Mouse (Mus musculus) midbrain, embryonic 10.5 days (tissue): Measurements from ENCODE around the gene Eva1b. TPM values are rescaled to one million over a fixed set of nuclear protein-coding genes. Genes with fewer than 3 reads are reported as not detected.
"Not testable (repeated sequence)": the region's sequence is repeated elsewhere in the genome, so short reads cannot be mapped to it uniquely, and the experiment has no call there.

Source experiments
- DNase-seq: peaks from one replicate; pipeline ENCODE4 v3.0.0-alpha.2; 2017; ENCODE audit warnings: low spot score
- H3K27ac ChIP-seq: fragments of 300-500 bp; sonication (generic); replicated peaks from 2 replicates; pipeline ENCODE4 v1.5.1; 2016; ENCODE audit warnings: mild to moderate bottlenecking
- H3K27me3 ChIP-seq: fragments of 300-500 bp; sonication (generic); 2 replicates; pipeline ENCODE4 v1.6.1; 2016; ENCODE audit warnings: low read depth, mild to moderate bottlenecking; ENCODE audit not compliant: poor library complexity, severe bottlenecking
- H3K36me3 ChIP-seq: fragments of 300-500 bp; sonication (generic); 2 replicates; pipeline ENCODE4 v1.6.1; 2016; ENCODE audit warnings: mild to moderate bottlenecking, moderate library complexity
- H3K4me1 ChIP-seq: fragments of 300-500 bp; sonication (generic); 2 replicates; pipeline ENCODE4 v1.6.1; 2016
- H3K4me3 ChIP-seq: fragments of 300-500 bp; sonication (generic); 2 replicates; pipeline ENCODE4 v1.5.1; 2016; ENCODE audit warnings: mild to moderate bottlenecking, moderate library complexity
- H3K9me3 ChIP-seq: fragments of 300-500 bp; sonication (generic); replicated peaks from 2 replicates; pipeline ENCODE4 v1.6.1; 2016; ENCODE audit warnings: mild to moderate bottlenecking
- WGBS: fragments of 180-500 bp; shearing (Covaris S2); methylation state at CpG from one replicate; pipeline ENCODE4 v1.1.7; 2016; 5-methylcytosine and 5-hydroxymethylcytosine counted together
- polyA plus RNA-seq: library from polyadenylated mRNA; unstranded; fragments of >200 nt; fragmentation: Nextera tagmentation; extraction: Ambion mirVana; gene quantifications from 2 replicates; pipeline ENCODE4 v1.2.1, GENCODE M21; 2016

The Eva1b gene
- polyA plus RNA-seq, 1 experiment from 2014 or later, result 25.0 TPM

- no peaks in the 10 kb centered on the region for H3K9me3 ChIP-seq
- H3K4me1 ChIP-seq, result peaks cover 21% of the 10 kb centered on the region
- DNase-seq, result no peak
- peaks cover 39% of the 10 kb centered on the region for H3K36me3 ChIP-seq
- peak within 1 kb of the TSS; percentile 75 for H3K4me3 ChIP-seq
- no peaks in the 10 kb centered on the region for H3K27me3 ChIP-seq
- 9% methylated on average over 22 of the region's 22 CpGs for WGBS
- peak within 1 kb of the TSS; percentile 85 for H3K27ac ChIP-seq
Measured at GRCm38 (mm10) chr4:126163067-126163659, 15.6 kb downstream of the Eva1b start, which contains the start of gene Sh3d21. Sh3d21 (minus strand) TSS chr4:126163491.

- Histone ChIP-seq H3K36me3 (peaks cover 44% of the 10 kb centered on the region), H3K4me3 (peak overlapping the region; percentile 75; the same call in 1 of the 2 replicates), H3K27me3 (no peaks in the 10 kb centered on the region), H3K27ac (no peak overlapping the region), H3K9me3 (no peaks in the 10 kb centered on the region), H3K4me1 (peaks cover 21% of the 10 kb centered on the region)
- 71% methylated on average over 4 of the region's 4 CpGs for WGBS
- no peak for DNase-seq
Measured at GRCm38 (mm10) chr4:126163685-126164084, 16.1 kb downstream of the Eva1b start.

- not testable (repeated sequence) for H3K4me3 ChIP-seq, H3K27ac ChIP-seq, H3K27me3 ChIP-seq, H3K9me3 ChIP-seq, DNase-seq
- 80% methylated on average over 10 of the region's 10 CpGs for WGBS
- Histone ChIP-seq H3K36me3 (peaks cover 58% of the 10 kb centered on the region), H3K4me1 (peaks cover 21% of the 10 kb centered on the region)
Measured at GRCm38 (mm10) chr4:126165092-126165491, 17.5 kb downstream of the Eva1b start.

- H3K36me3 ChIP-seq, result peaks cover 68% of the 10 kb centered on the region
- H3K4me3 ChIP-seq, result no peak overlapping the region
- H3K27ac ChIP-seq, result no peak overlapping the region
- WGBS, result 77% methylated on average over 3 of the region's 3 CpGs
- no peaks in the 10 kb centered on the region for H3K27me3 ChIP-seq
- no peaks in the 10 kb centered on the region for H3K9me3 ChIP-seq
- peaks cover 21% of the 10 kb centered on the region for H3K4me1 ChIP-seq
- DNase-seq, result no peak
Measured at GRCm38 (mm10) chr4:126166084-126166483, 18.5 kb downstream of the Eva1b start.

DNA sequence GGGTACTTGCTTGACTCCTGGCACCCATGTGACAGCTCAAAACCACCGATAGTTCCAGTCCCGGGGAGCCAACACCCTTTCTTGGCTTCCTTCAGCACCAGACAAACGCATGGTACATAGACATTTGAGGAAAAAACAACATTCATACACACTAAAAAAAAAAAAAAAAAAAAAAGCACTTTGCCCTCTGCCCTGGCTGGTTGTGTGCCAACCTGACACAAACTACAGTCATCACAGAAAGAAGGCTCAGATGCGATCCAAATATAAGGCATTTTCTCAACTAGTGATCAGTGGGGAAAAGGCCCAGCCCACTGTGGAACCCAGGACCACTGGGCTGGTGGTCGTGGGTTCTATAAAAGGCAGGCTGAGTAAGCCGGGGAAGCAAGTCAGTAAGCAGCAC, 21.3 kb downstream of the Eva1b start:
- peaks cover 90% of the 10 kb centered on the region for H3K36me3 ChIP-seq
- no peaks in the 10 kb centered on the region for H3K4me1 ChIP-seq
- no peak for DNase-seq
- WGBS, result 95% methylated on average over 6 of the region's 6 CpGs
- H3K27me3 ChIP-seq, result no peaks in the 10 kb centered on the region
- no peak overlapping the region for H3K4me3 ChIP-seq
- H3K9me3 ChIP-seq, result no peaks in the 10 kb centered on the region
- no peak overlapping the region for H3K27ac ChIP-seq

DNA sequence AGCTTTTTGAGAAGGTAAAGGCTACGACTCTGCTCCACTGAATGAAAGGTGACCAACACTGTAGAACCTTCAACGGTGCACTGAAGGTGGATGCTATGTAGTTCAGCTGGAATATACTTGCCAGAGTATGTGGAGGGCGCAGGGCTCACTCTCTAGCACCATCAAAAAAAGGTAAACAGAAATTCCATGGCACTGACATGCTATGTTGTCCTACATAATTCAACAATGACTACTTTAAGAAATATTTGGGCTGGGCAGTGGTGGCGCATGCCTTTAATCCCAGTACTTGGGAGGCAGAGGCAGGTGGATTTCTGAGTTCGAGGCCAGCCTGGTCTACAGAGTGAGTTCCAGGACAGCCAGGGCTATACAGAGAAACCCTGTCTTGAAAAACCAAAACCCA, 23.2 kb downstream of the Eva1b start:
- H3K4me3 ChIP-seq, H3K9me3 ChIP-seq, H3K27me3 ChIP-seq, DNase-seq, H3K4me1 ChIP-seq, H3K27ac ChIP-seq: not testable (repeated sequence)
- WGBS, result 98% methylated on average over 5 of the region's 5 CpGs
- peaks cover 100% of the 10 kb centered on the region for H3K36me3 ChIP-seq

DNA sequence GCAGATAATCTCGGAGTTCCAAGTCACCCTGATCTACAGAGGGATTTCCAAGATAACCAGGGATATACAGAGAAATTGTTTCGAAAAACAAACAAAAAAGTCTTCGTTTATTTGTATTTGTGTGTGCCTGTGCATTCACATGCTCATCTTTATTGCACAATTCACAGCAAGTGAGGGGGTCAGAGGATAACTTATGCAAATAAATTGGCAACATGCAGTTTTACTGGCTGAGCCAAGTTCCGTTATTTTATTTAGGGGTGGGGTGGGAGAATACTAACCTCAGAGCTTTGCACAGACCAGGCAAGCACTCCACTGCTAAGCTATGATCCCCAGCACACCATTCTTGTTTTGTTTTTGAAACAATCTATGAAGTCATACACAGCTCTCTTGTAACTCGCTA, 26.3 kb downstream of the Eva1b start:
- Histone ChIP-seq H3K4me3 (no peak overlapping the region), H3K27me3 (no peaks in the 10 kb centered on the region), H3K36me3 (peaks cover 97% of the 10 kb centered on the region), H3K4me1 (no peaks in the 10 kb centered on the region), H3K9me3 (no peaks in the 10 kb centered on the region), H3K27ac (no peak overlapping the region)
- WGBS, result 93% methylated on average over 5 of the region's 5 CpGs
- no peak for DNase-seq

DNA sequence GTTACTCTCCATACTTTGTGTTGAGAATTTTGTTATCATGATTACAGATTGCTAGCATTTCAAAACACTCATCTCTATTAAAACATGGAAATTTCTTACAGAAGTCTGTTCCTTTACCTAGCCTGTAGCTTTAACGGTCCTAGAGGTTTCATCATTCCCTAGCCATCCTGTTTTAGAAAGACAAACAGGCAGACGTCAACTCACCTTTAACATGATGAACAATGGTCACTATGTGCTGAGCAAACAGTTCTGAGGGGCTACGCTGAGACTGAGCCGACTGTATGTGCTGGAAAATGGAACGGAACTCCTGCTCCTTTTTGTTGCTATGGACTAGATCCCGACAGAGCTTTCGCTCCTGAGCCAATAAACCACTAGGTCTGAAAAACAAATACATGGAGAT, 28.4 kb downstream of the Eva1b start:
- not testable (repeated sequence) for H3K9me3 ChIP-seq, H3K27ac ChIP-seq, H3K4me3 ChIP-seq, DNase-seq, H3K27me3 ChIP-seq, H3K4me1 ChIP-seq
- WGBS, result 95% methylated on average over 7 of the region's 7 CpGs
- H3K36me3 ChIP-seq, result peaks cover 97% of the 10 kb centered on the region

DNA sequence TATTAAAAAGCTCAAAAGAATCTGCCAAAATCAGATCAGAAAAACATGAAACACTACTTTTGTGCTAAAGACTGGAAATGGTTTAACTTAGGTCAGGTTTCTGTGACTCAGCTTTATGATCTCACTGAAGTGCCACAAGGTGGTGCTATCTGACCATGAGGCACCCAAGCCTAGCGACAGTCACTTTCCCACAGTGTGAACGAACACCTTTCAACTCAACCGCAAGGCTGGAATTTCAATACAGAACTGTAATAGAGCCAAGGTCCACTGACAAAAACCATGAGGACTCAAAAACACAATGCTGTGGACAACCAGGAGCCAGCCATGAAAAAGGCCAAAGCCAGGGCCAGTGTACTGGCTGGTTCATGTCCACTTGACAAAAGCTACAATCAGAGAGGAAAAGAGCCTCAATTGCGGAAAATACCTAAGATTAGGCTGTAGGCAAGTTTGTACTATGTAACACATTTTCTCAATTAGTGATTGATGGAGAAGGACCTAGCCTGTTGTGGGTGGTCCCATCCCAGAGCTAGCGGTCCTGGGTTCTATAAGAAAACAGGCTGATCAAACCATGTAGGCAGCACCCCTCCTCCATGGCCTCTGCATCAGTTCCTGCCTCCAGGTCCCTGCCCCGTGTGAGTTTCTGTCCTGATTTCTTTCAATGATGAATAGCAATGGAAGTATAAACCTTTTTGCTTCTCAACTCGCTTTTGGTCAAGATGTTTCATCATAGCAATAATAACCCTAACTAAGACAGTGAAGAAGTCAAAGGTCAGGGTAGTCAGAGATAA, 33.8 kb downstream of the Eva1b start:
- Histone ChIP-seq H3K27me3 (no peaks in the 10 kb centered on the region), H3K4me3 (no peak overlapping the region), H3K27ac (no peak overlapping the region), H3K4me1 (no peaks in the 10 kb centered on the region), H3K9me3 (no peaks in the 10 kb centered on the region), H3K36me3 (peaks cover 97% of the 10 kb centered on the region)
- WGBS, result 80% methylated on average over 7 of the region's 7 CpGs
- DNase-seq, result no peak

GRCm38 (mm10) chr4:126183034-126183433, 35.5 kb downstream of the Eva1b start:
- Histone ChIP-seq H3K4me3 (no peak overlapping the region), H3K4me1 (no peaks in the 10 kb centered on the region), H3K27me3 (no peaks in the 10 kb centered on the region), H3K9me3 (no peaks in the 10 kb centered on the region), H3K27ac (no peak overlapping the region), H3K36me3 (peaks cover 95% of the 10 kb centered on the region)
- DNase-seq, result no peak
- WGBS, result 89% methylated on average over 5 of the region's 5 CpGs

- no peaks in the 10 kb centered on the region for H3K4me1 ChIP-seq
- 95% methylated on average over 3 of the region's 3 CpGs for WGBS
- no peak for DNase-seq
- peaks cover 97% of the 10 kb centered on the region for H3K36me3 ChIP-seq
- H3K9me3 ChIP-seq, result no peaks in the 10 kb centered on the region
- no peaks in the 10 kb centered on the region for H3K27me3 ChIP-seq
- no peak overlapping the region for H3K27ac ChIP-seq
- no peak overlapping the region for H3K4me3 ChIP-seq
Measured at GRCm38 (mm10) chr4:126187096-126187495, 39.6 kb downstream of the Eva1b start.

GRCm38 (mm10) chr4:126190636-126191035, 43.1 kb downstream of the Eva1b start:
- Histone ChIP-seq H3K36me3 (peaks cover 96% of the 10 kb centered on the region), H3K4me3 (no peak overlapping the region), H3K27me3 (no peaks in the 10 kb centered on the region), H3K27ac (no peak overlapping the region), H3K9me3 (no peaks in the 10 kb centered on the region), H3K4me1 (no peaks in the 10 kb centered on the region)
- WGBS, result 96% methylated on average over 2 of the region's 2 CpGs
- DNase-seq, result no peak

GRCm38 (mm10) chr4:126194216-126194615, 46.7 kb downstream of the Eva1b start:
- Histone ChIP-seq H3K4me1 (peaks cover 8% of the 10 kb centered on the region; the same call in 1 of the 2 replicates), H3K27ac (no peak overlapping the region), H3K36me3 (peaks cover 94% of the 10 kb centered on the region)

More at GRCm38 (mm10) chr4:126194216-126194615, 46.7 kb downstream of the Eva1b start:
- DNase-seq, result no peak
- no peak overlapping the region for H3K4me3 ChIP-seq
- H3K27me3 ChIP-seq, result no peaks in the 10 kb centered on the region
- H3K9me3 ChIP-seq, result no peaks in the 10 kb centered on the region
